Mouse (Mus musculus): ENCODE results near the gene Kif7. TPM values are rescaled to one million over a fixed set of nuclear protein-coding genes. Genes with fewer than 3 reads are reported as not detected.

The Kif7 gene
- polyA plus RNA-seq, 1 experiment from 2014 or later: 3.3 TPM

GRCm38 (mm10) chr7:79654586-79654985 lies 60.9 kb downstream of the Kif7 start:
- ATAC-seq (replicated peaks): no peak
- Histone ChIP-seq H3K27me3 (no peaks in the 10 kb centered on the region), H3K4me1 (peaks cover 7% of the 10 kb centered on the region), H3K9ac (replicated peaks) (no peak overlapping the region), H3K4me2 (replicated peaks) (no peak overlapping the region), H3K4me3 (no peak overlapping the region), H3K27ac (replicated peaks) (no peak overlapping the region), H3K9me3 (no peaks in the 10 kb centered on the region), H3K36me3 (no peaks in the 10 kb centered on the region)
- WGBS: 0% methylated on average over 1 of the region's 1 CpGs

- Histone ChIP-seq H3K27ac (replicated peaks) (no peak overlapping the region), H3K4me1 (peaks cover 3% of the 10 kb centered on the region)
Observed at GRCm38 (mm10) chr7:79654185-79654584, 61.3 kb downstream of the Kif7 start.

GRCm38 (mm10) chr7:79649005-79649404 lies 66.5 kb downstream of the Kif7 start:
- Histone ChIP-seq H3K36me3 (no peaks in the 10 kb centered on the region), H3K9ac (replicated peaks) (no peak overlapping the region), H3K27me3 (no peaks in the 10 kb centered on the region), H3K27ac (replicated peaks) (no peak overlapping the region), H3K4me3 (no peak overlapping the region), H3K9me3 (no peaks in the 10 kb centered on the region), H3K4me1 (no peaks in the 10 kb centered on the region), H3K4me2 (replicated peaks) (no peak overlapping the region)
- WGBS: 9% methylated on average over 3 of the region's 3 CpGs
- no peak for ATAC-seq (replicated peaks)

More at GRCm38 (mm10) chr7:79654185-79654584, 61.3 kb downstream of the Kif7 start:
- Histone ChIP-seq H3K4me2 (replicated peaks) (no peak overlapping the region), H3K4me3 (no peak overlapping the region), H3K9me3 (no peaks in the 10 kb centered on the region), H3K27me3 (no peaks in the 10 kb centered on the region), H3K36me3 (no peaks in the 10 kb centered on the region), H3K9ac (replicated peaks) (no peak overlapping the region)
- 76% methylated on average over 1 of the region's 1 CpGs for WGBS
- no peak for ATAC-seq (replicated peaks)

Other genes starting within 250 kb of the Kif7 start
- gene Polg, start 249.4 kb downstream of the Kif7 start, polyA plus RNA-seq (2015; fragmentation: Nextera tagmentation; extraction: Ambion mirVana): 32.9 and 35.8 TPM in 2 replicates
- 1.8 and 3.9 TPM in 2 replicates for gene Rhcg, start 98.1 kb downstream of the Kif7 start, polyA plus RNA-seq (2015; fragmentation: Nextera tagmentation; extraction: Ambion mirVana)
- gene Ticrr, start 55.5 kb downstream of the Kif7 start, polyA plus RNA-seq (2015; fragmentation: Nextera tagmentation; extraction: Ambion mirVana): 5.0 and 5.8 TPM in 2 replicates
- gene Plin1, start 17.2 kb upstream of the Kif7 start, polyA plus RNA-seq (2015; fragmentation: Nextera tagmentation; extraction: Ambion mirVana): not detected in 2 replicates
- 16.9 and 18.8 TPM in 2 replicates for gene Pex11a, start 27.4 kb upstream of the Kif7 start, polyA plus RNA-seq (2015; fragmentation: Nextera tagmentation; extraction: Ambion mirVana)
- gene Wdr93, start 27.4 kb upstream of the Kif7 start, polyA plus RNA-seq (2015; fragmentation: Nextera tagmentation; extraction: Ambion mirVana): 0.23 and 0.85 TPM in 2 replicates
- 0.19 TPM in 1 of 2 replicates, not detected in the other for gene Mesp1, start 78.1 kb upstream of the Kif7 start, polyA plus RNA-seq (2015; fragmentation: Nextera tagmentation; extraction: Ambion mirVana)
- gene Mesp2, start 95.0 kb upstream of the Kif7 start, polyA plus RNA-seq (2015; fragmentation: Nextera tagmentation; extraction: Ambion mirVana): 1.5 and 2.2 TPM in 2 replicates
- 2.7 and 3.4 TPM in 2 replicates for gene Anpep, start 145.3 kb upstream of the Kif7 start, polyA plus RNA-seq (2015; fragmentation: Nextera tagmentation; extraction: Ambion mirVana)
- 42.7 and 45.2 TPM in 2 replicates for gene Ap3s2, start 204.9 kb upstream of the Kif7 start, polyA plus RNA-seq (2015; fragmentation: Nextera tagmentation; extraction: Ambion mirVana)
- 13.0 and 13.4 TPM in 2 replicates for gene Arpin, start 219.6 kb upstream of the Kif7 start, polyA plus RNA-seq (2015; fragmentation: Nextera tagmentation; extraction: Ambion mirVana)